Mouse (Mus musculus): ENCODE measurements at regions not wholly inside any gene's neighbourhood (a gene's known extent, or its start where the extent isn't known, plus 50 kb on each side); places are given as distances from the start of the nearest gene placed in this dataset.

DNA sequence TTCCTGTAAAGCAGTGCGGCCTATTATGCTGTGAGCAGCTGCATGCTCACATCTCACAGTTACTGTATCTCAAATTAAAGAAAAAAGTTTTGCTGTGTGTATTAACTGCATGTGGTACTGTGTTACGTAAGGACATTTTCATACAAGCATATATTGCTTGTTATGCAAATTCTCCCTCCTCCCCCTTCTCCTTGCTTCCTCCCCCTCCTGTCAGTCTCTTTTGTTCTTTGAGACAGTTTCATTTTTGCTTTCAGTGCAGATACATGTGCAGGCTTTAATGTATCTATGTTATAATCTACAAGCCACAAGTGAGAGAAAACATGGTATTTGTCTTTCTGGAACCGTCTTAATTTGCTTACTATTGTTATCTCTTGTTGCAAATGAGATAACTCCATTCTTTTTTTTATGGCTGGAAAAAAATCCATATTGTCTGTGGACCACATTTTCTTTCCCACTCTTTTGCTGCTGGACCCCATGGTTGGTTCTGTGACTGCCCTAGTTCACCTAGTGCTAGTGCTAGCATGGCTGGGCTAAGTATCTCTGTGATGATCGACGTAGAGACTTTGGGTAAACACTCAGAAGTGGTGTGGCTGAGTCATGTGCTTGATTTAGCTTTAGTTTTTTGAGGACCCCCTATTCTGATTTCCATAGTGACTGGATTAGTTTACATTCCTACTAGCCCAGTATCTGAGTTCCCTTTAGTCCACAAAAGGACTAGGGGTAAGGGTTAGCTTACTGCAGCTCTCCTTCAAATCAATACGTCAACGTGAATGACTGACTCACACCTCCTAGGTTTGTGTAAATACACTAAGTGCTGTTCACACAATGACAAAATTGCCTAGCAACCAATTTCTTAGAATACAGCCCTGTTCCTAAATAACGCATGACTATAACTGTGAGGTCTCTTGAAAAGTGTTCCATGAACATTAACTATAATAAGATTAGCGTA lies 158.1 kb downstream of the Icos start:
- TF ChIP-seq CTCF (conservative IDR thresholded peaks at IDR 0.05; ENCODE audit: low read length) (no peak), POU5F1 (IDR thresholded peaks at IDR 0.05; ENCODE audit: borderline replicate concordance, low read length) (no peak), NANOG (IDR thresholded peaks at IDR 0.05; ENCODE audit: borderline replicate concordance, low read length) (no peak)
